Mouse (Mus musculus): ENCODE results near the gene Dync2li1. TPM values are rescaled to one million over a fixed set of nuclear protein-coding genes. Genes with fewer than 3 reads are reported as not detected.

Dync2li1 gene
- polyA plus RNA-seq, 1 experiment: 27.5 TPM

- Histone ChIP-seq H3K4me3 (ENCODE audit: insufficient read depth, low read length) (no peak overlapping the region), H3K4me1 (ENCODE audit: control insufficient read depth, insufficient read depth, low read length) (peaks cover 4% of the 10 kb centered on the region; the same call in 1 of the 2 replicates), H3K27ac (ENCODE audit: insufficient read depth, low read length) (no peak overlapping the region)
- TF ChIP-seq CTCF (IDR thresholded peaks at IDR 0.05; ENCODE audit: extremely low read depth, insufficient read depth, low read length) (no peak), POLR2A (IDR thresholded peaks at IDR 0.05; ENCODE audit: extremely low read depth, insufficient read depth, low read length) (no peak)
Measured at GRCm38 (mm10) chr17:84637971-84638370, 11.7 kb downstream of the Dync2li1 start.

DNA sequence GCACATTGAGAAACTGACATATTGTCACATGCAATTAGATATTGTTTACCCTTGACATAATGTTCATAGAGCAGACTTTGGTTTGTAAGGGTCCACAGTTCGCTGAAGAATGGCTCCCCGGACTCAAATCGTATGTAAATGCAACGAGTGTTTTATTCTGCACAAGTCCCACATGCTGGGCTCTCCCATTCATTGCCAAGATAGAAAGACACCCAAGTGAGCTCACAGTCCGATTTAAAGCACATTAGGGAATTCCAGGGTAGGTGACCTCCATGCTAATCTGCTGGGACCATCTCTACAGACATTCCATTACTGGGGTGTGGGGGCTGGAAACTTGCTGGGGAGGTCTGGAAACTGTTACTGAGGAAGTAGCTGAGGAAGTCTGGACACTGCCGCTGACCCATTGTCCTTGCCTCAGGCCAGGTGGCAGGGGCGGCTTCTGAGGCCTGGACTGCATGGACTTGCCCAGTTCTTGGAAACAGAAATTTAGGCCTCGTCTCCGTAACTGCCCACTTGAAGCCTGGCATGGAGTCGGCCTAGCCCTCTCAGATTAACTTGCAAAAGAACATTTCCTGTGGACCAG, 13.6 kb downstream of the Dync2li1 start:
- H3K4me1 ChIP-seq (ENCODE audit: control insufficient read depth, insufficient read depth, low read length): peaks cover 4% of the 10 kb centered on the region; the same call in 1 of the 2 replicates
- TF ChIP-seq POLR2A (IDR thresholded peaks at IDR 0.05; ENCODE audit: extremely low read depth, insufficient read depth, low read length): no peak
- no peak overlapping the region for H3K4me3 ChIP-seq (ENCODE audit: insufficient read depth, low read length)
- no peak overlapping the region for H3K27ac ChIP-seq (ENCODE audit: insufficient read depth, low read length)

- no peak overlapping the region for H3K27ac ChIP-seq (ENCODE audit: insufficient read depth, low read length)
- TF ChIP-seq POLR2A (IDR thresholded peaks at IDR 0.05; ENCODE audit: extremely low read depth, insufficient read depth, low read length): no peak
- TF ChIP-seq CTCF (IDR thresholded peaks at IDR 0.05; ENCODE audit: extremely low read depth, insufficient read depth, low read length): peak; percentile 62
- no peak overlapping the region for H3K4me3 ChIP-seq (ENCODE audit: insufficient read depth, low read length)
- H3K4me1 ChIP-seq (ENCODE audit: control insufficient read depth, insufficient read depth, low read length): peaks cover 7% of the 10 kb centered on the region; the same call in 1 of the 2 replicates
Measured at GRCm38 (mm10) chr17:84641893-84642292, 15.6 kb downstream of the Dync2li1 start.

DNA sequence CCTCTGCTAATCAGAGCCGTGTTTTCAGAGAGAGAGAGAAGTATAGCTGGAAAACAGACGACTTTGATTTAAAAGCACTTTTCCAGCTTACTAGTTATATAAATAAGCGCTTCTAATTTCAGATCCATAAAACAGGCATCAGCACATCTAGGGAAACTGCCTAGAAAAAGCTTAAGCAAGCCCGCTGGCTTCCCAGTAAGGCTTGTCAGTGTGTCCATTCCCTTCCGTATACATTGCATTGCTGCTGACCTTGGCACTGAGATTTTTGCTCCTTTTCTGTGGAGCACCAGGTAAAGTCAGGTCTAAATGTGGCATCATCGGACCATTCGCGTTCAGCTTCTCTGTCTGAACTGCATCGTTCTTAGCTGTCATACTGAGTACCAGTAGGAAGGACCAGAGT, 16.0 kb downstream of the Dync2li1 start:
- Histone ChIP-seq H3K4me3 (ENCODE audit: insufficient read depth, low read length) (no peak overlapping the region), H3K27ac (ENCODE audit: insufficient read depth, low read length) (no peak overlapping the region), H3K4me1 (ENCODE audit: control insufficient read depth, insufficient read depth, low read length) (peaks cover 7% of the 10 kb centered on the region; the same call in 1 of the 2 replicates)
- TF ChIP-seq CTCF (IDR thresholded peaks at IDR 0.05; ENCODE audit: extremely low read depth, insufficient read depth, low read length): no peak
- no peak for TF ChIP-seq POLR2A (IDR thresholded peaks at IDR 0.05; ENCODE audit: extremely low read depth, insufficient read depth, low read length)

DNA sequence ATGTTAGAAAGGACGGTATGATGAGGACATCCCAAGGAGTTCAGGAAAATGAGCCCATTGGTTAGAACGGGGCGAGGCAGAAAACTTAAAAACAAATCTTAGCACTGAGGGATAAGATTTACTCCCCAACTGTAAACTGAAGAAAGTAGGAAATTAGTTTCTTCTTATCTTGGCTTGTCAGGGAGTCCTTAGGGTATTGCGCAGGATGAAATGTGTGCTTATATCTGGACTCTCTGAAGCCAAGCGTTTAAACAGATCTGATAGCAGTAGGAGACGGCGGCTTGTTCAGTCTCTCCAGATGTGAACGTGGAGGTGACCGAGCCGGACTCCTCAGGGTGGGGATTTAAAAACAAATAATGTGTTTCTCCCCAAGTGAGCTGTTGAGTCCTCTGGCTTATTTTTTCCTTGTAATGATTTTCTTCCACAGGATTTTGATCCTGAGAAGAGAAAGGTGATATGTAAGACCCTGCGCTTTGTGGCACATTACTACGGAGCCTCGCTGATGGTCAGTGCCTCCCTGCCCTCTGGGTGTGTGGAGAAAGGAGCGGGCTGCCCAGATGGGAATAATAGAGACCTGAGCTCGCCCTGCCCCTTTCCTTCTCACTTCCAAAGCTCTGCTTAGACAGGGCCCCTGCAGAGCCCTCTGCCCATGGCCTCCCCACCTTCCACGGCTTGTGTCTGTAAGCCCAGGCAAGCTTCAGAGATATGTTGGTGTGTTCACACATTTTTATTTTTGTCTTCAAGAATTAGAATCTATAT, 18.2 kb downstream of the Dync2li1 start:
- no peak overlapping the region for H3K4me3 ChIP-seq (ENCODE audit: insufficient read depth, low read length)
- TF ChIP-seq CTCF (IDR thresholded peaks at IDR 0.05; ENCODE audit: extremely low read depth, insufficient read depth, low read length) (no peak), POLR2A (IDR thresholded peaks at IDR 0.05; ENCODE audit: extremely low read depth, insufficient read depth, low read length) (no peak)

GRCm38 (mm10) chr17:84645119-84645518, 18.8 kb downstream of the Dync2li1 start:
- peaks cover 7% of the 10 kb centered on the region; the same call in 1 of the 2 replicates for H3K4me1 ChIP-seq (ENCODE audit: control insufficient read depth, insufficient read depth, low read length)
- H3K4me3 ChIP-seq (ENCODE audit: insufficient read depth, low read length): no peak overlapping the region
- H3K27ac ChIP-seq (ENCODE audit: insufficient read depth, low read length): no peak overlapping the region
- no peak for TF ChIP-seq CTCF (IDR thresholded peaks at IDR 0.05; ENCODE audit: extremely low read depth, insufficient read depth, low read length)

More for the DNA sequence above, 18.2 kb downstream of the Dync2li1 start:
- peaks cover 7% of the 10 kb centered on the region; the same call in 1 of the 2 replicates for H3K4me1 ChIP-seq (ENCODE audit: control insufficient read depth, insufficient read depth, low read length)
- no peak overlapping the region for H3K27ac ChIP-seq (ENCODE audit: insufficient read depth, low read length)

DNA sequence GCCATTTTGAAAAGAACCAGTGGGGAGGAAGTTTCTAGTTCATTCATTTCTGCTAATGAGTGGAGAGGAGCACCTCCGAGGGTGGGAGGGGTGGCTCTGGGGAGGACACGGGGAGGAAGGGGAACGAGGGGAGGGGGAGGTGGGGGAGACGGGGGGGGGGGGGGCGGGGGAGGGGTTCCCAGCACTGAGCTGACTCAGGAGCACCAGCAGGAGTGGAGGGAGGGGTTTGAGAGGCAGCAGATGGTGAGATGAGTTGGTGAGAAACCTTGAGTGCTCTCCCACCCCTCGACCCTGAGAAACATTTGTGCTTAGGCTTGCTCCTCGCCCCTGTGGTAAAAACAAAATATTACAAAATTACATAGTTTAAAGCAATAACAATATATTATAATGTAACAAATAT, 19.6 kb downstream of the Dync2li1 start:
- peaks cover 7% of the 10 kb centered on the region; the same call in 1 of the 2 replicates for H3K4me1 ChIP-seq (ENCODE audit: control insufficient read depth, insufficient read depth, low read length)
- no peak overlapping the region for H3K4me3 ChIP-seq (ENCODE audit: insufficient read depth, low read length)
- TF ChIP-seq POLR2A (IDR thresholded peaks at IDR 0.05; ENCODE audit: extremely low read depth, insufficient read depth, low read length) (no peak), CTCF (IDR thresholded peaks at IDR 0.05; ENCODE audit: extremely low read depth, insufficient read depth, low read length) (no peak)
- no peak overlapping the region for H3K27ac ChIP-seq (ENCODE audit: insufficient read depth, low read length)

GRCm38 (mm10) chr17:84646477-84646876, 20.2 kb downstream of the Dync2li1 start:
- TF ChIP-seq CTCF (IDR thresholded peaks at IDR 0.05; ENCODE audit: extremely low read depth, insufficient read depth, low read length) (no peak), POLR2A (IDR thresholded peaks at IDR 0.05; ENCODE audit: extremely low read depth, insufficient read depth, low read length) (no peak)
- Histone ChIP-seq H3K4me1 (ENCODE audit: control insufficient read depth, insufficient read depth, low read length) (peaks cover 7% of the 10 kb centered on the region; the same call in 1 of the 2 replicates), H3K4me3 (ENCODE audit: insufficient read depth, low read length) (no peak overlapping the region), H3K27ac (ENCODE audit: insufficient read depth, low read length) (no peak overlapping the region)

GRCm38 (mm10) chr17:84647630-84648029, 21.3 kb downstream of the Dync2li1 start:
- no peak overlapping the region for H3K4me3 ChIP-seq (ENCODE audit: insufficient read depth, low read length)
- TF ChIP-seq CTCF (IDR thresholded peaks at IDR 0.05; ENCODE audit: extremely low read depth, insufficient read depth, low read length): no peak
- no peak for TF ChIP-seq POLR2A (IDR thresholded peaks at IDR 0.05; ENCODE audit: extremely low read depth, insufficient read depth, low read length)
- no peak overlapping the region for H3K27ac ChIP-seq (ENCODE audit: insufficient read depth, low read length)
- H3K4me1 ChIP-seq (ENCODE audit: control insufficient read depth, insufficient read depth, low read length): peaks cover 5% of the 10 kb centered on the region; the same call in 1 of the 2 replicates
